Mouse (Mus musculus): ENCODE measurements around the gene Pid1. TPM values are rescaled to one million over a fixed set of nuclear protein-coding genes. Genes with fewer than 3 reads are reported as not detected.

The Pid1 gene
- total and polyA plus RNA-seq, 3 experiments, result not detected

DNA sequence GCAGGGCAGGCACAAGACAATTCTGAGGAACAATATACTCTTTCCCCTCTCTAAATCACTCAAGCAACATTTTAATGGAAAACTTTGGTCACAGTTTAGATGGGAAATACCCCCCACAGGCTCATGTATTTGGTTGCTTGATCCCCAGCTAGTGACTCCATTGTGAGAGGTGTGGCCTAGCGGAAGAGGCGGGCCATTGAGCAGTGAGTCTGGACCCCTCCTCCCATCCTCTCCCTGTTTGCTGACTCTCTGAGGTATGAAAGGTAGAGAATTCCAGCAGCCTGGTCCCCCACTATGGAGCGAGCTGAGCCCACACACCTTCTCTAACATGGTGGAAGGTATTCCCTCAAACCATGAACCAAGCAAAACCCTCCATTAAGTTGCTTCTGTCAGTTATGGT is 83.8 kb downstream of the Pid1 start:
- no peaks in the 10 kb centered on the region for H3K27me3 ChIP-seq (replicated peaks)
- no peaks in the 10 kb centered on the region for H3K9me3 ChIP-seq (replicated peaks; ENCODE audit: low read length)
- no peaks in the 10 kb centered on the region for H3K79me2 ChIP-seq (replicated peaks; ENCODE audit: control insufficient read depth, extremely low read depth, insufficient read depth, poor library complexity, severe bottlenecking)
- no peak overlapping the region for H3K4me3 ChIP-seq (replicated peaks in 1 of 3; ENCODE audit: low read depth in 2 of 3, low read length in 2 of 3, poor library complexity in 1 of 3)
- H3K27ac ChIP-seq (ENCODE audit: insufficient read depth, low read depth), result no peak overlapping the region
- in situ Hi-C loops (cut with MboI; ENCODE audit: low pct_ligation_motif_present, low pct_unique_long_range_greater_than_20kb, low sequenced_read_pairs), result no loop called here
- H3K36me3 ChIP-seq (replicated peaks in 1 of 2; ENCODE audit: control insufficient read depth in 1 of 2, insufficient read depth in 1 of 2, low read length in 1 of 2), result no peaks in the 10 kb centered on the region
- H3K4me1 ChIP-seq (ENCODE audit: control insufficient read depth in 1 of 2, insufficient read depth in 2 of 2), result no peaks in the 10 kb centered on the region
- peak; percentile 1 for DNase-seq (ENCODE audit: extremely low read depth)
- TF ChIP-seq SIN3A (IDR thresholded peaks at IDR 0.05; ENCODE audit: low read length), result no peak
- no peak for TF ChIP-seq RAD21 (IDR thresholded peaks at IDR 0.05; ENCODE audit: low read depth, low read length)
- TF ChIP-seq USF1 (IDR thresholded peaks at IDR 0.05; ENCODE audit: low read depth, low read length), result no peak
- no peak for TF ChIP-seq MAZ (IDR thresholded peaks at IDR 0.05; ENCODE audit: low read depth, low read length)
- no peak for TF ChIP-seq NELFE (IDR thresholded peaks at IDR 0.05; ENCODE audit: low read depth, low read length)
- H3K4me2 ChIP-seq (ENCODE audit: insufficient read depth, low read depth, poor library complexity, severe bottlenecking), result no peak overlapping the region
- no peak overlapping the region for H3K9ac ChIP-seq (ENCODE audit: insufficient read depth, low read depth)
- dilution Hi-C loops (cut with MboI; ENCODE audit: extremely low pct_ligation_motif_present, extremely low pct_unique_long_range_greater_than_20kb, low sequenced_read_pairs), result no loop called here

DNA sequence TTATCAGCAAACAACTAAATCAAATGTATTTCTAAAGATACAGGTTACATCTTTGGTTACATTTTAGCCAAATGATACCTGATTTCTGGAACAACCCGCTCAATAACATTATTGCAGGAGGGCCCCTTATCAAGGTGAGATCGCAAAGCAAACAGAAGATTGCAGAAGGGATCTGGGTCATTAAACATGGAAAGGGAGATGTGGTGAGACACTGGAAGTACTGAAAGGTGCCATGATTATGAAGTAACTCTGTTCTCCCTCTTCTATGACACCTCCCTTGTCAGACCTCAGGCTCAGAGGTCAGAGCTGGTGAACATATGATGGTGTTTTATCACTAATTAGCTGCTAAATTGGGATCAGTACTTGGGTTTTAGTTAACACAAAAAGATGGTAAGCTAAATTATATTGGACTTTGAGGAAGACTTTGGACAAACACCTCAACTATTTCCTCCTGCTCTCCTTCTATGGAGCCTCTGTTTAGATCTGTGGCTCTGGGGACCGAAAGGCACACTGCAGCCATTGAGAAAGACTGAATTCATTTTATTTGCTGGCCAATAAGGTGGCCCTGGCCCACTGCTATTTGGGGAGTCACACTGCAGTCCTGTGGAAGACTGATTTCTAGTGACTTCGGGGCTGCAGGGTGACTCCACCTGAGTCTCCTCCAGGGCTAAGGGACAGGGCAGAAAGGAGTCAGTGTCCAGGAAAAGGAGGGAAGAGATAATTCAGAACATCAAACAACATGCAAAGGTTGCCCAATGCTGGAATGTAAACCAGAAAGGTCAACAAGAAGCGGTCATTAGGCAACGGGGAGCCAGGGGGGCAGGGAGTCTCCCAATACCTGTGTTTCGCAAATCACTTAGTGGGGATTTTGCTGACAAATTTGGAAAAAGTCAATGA is 85.4 kb downstream of the Pid1 start:
- no peaks in the 10 kb centered on the region for H3K27me3 ChIP-seq (replicated peaks)
- dilution Hi-C loops (cut with MboI; ENCODE audit: extremely low pct_ligation_motif_present, extremely low pct_unique_long_range_greater_than_20kb, low sequenced_read_pairs) (no loop called here), in situ Hi-C loops (cut with MboI; ENCODE audit: low pct_ligation_motif_present, low pct_unique_long_range_greater_than_20kb, low sequenced_read_pairs) (no loop called here)
- no peaks in the 10 kb centered on the region for H3K9me3 ChIP-seq (replicated peaks; ENCODE audit: low read length)
- no peak for DNase-seq (ENCODE audit: extremely low read depth)
- TF ChIP-seq UBTF (IDR thresholded peaks at IDR 0.05; ENCODE audit: low read depth, low read length), result no peak
- TF ChIP-seq TCF12 (IDR thresholded peaks at IDR 0.05; ENCODE audit: low read depth, low read length), result no peak
- no peak for TF ChIP-seq MAFK (IDR thresholded peaks at IDR 0.05; ENCODE audit: insufficient replicate concordance, low read length)
- no peak for TF ChIP-seq NELFE (IDR thresholded peaks at IDR 0.05; ENCODE audit: low read depth, low read length)
- TF ChIP-seq ZNF384 (IDR thresholded peaks at IDR 0.05; ENCODE audit: low read depth, low read length), result no peak
- no peak for TF ChIP-seq CTCF (conservative IDR thresholded peaks at IDR 0.05 in 1 of 2, IDR thresholded peaks at IDR 0.05 in 1 of 2; ENCODE audit: low read depth in 2 of 2, low read length in 2 of 2)
- TF ChIP-seq PAX5 (IDR thresholded peaks at IDR 0.05; ENCODE audit: low read length), result no peak
- no peak for TF ChIP-seq BHLHE40 (IDR thresholded peaks at IDR 0.05; ENCODE audit: low read depth, low read length)
- no peak for TF ChIP-seq USF1 (IDR thresholded peaks at IDR 0.05; ENCODE audit: low read depth, low read length)
- TF ChIP-seq POLR2A (IDR thresholded peaks at IDR 0.05; ENCODE audit: low read depth, low read length), result no peak
- TF ChIP-seq MYC (IDR thresholded peaks at IDR 0.05; ENCODE audit: low read depth, low read length), result no peak
- no peak for TF ChIP-seq HCFC1 (IDR thresholded peaks at IDR 0.05; ENCODE audit: low read depth, low read length)
- TF ChIP-seq ELF1 (IDR thresholded peaks at IDR 0.05; ENCODE audit: low read depth, low read length), result no peak
- TF ChIP-seq KAT2A (IDR thresholded peaks at IDR 0.05; ENCODE audit: insufficient replicate concordance, low read length), result no peak
- no peaks in the 10 kb centered on the region for H3K79me2 ChIP-seq (replicated peaks; ENCODE audit: control insufficient read depth, extremely low read depth, insufficient read depth, poor library complexity, severe bottlenecking)
- H3K9ac ChIP-seq (ENCODE audit: insufficient read depth, low read depth), result no peak overlapping the region
- H3K27ac ChIP-seq (ENCODE audit: insufficient read depth, low read depth), result no peak overlapping the region
- no peaks in the 10 kb centered on the region for H3K4me1 ChIP-seq (ENCODE audit: control insufficient read depth in 1 of 2, insufficient read depth in 2 of 2)
- no peaks in the 10 kb centered on the region for H3K36me3 ChIP-seq (replicated peaks in 1 of 2; ENCODE audit: control insufficient read depth in 1 of 2, insufficient read depth in 1 of 2, low read length in 1 of 2)
- H3K4me2 ChIP-seq (ENCODE audit: insufficient read depth, low read depth, poor library complexity, severe bottlenecking), result no peak overlapping the region
- H3K4me3 ChIP-seq (replicated peaks in 1 of 3; ENCODE audit: low read depth in 2 of 3, low read length in 2 of 3, poor library complexity in 1 of 3), result no peak overlapping the region

Measured in CH12.LX (cell line).